26 mouse cellular contexts compared by ENCODE assay signal in genomic region chr19:53454571-53454970, GRCm38 (mm10).
DNase-seq lines count a peak whose midpoint lies in the region; ATAC-seq lines count a peak whose summit lies in the region.
"Had no signal": no experiment of that assay in that cellular context is flagged by ENCODE, and none has a peak within 500 bp of the region (broad histone marks: within the 10 kb centered on the region; RNA-seq: fewer than 3 reads in every experiment).

No protein-coding gene starts in this region.

- intact Hi-C loops in heart, postnatal 36 days (cut with DNase I), result no loop called here

- no peak overlapping the region for H3K4me2 ChIP-seq in midbrain, embryonic 11.5 days
- H3K4me2 ChIP-seq: embryonic facial prominence, embryonic 15.5 days; forebrain, embryonic 12.5 days; heart, embryonic 12.5 days; intestine, embryonic 15.5 days; liver, embryonic 15.5 days; lung, embryonic 14.5 days; midbrain, embryonic 12.5 days; neural tube, embryonic 13.5 days had no signal

- DNase-seq in heart, adult 11 months, result peak; percentile 77
- no peak for DNase-seq in heart, postnatal 36 days
- DNase-seq in cerebellum, adult 11 months, result peak; percentile 84
- DNase-seq in cerebellum, adult 9-10 months, result peak; percentile 94
- peak; percentile 84 to 89 for DNase-seq in cerebellum, postnatal 36 days
- DNase-seq in ovary, postnatal 10 days (ENCODE audit: low spot score), result no peak
- no peak for DNase-seq in midbrain, embryonic 11.5 days (ENCODE audit: low spot score, missing footprints)
- no peak for DNase-seq in urinary bladder, postnatal 4 days (ENCODE audit: low spot score in 2 of 2)
- DNase-seq: adrenal gland, postnatal 14 days; gastrocnemius, postnatal 14 days; kidney, adult 2 months; kidney, postnatal 36 days; liver; lung, embryonic 14.5 days; right cerebral cortex, postnatal 14 days had no signal

- 87% methylated on average over 4 of the region's 4 CpGs for WGBS in midbrain, embryonic 11.5 days

- H3K27ac ChIP-seq in midbrain, embryonic 11.5 days (ENCODE audit: low read depth, low read length), result no peak overlapping the region
- H3K27ac ChIP-seq: embryonic facial prominence, embryonic 15.5 days; hindbrain, embryonic 10.5 days; intestine, embryonic 15.5 days; layer of hippocampus, adult 2 months; liver, embryonic 15.5 days; midbrain, embryonic 12.5 days; neural tube, embryonic 13.5 days had no signal

- H3K36me3 ChIP-seq in midbrain, embryonic 11.5 days (ENCODE audit: control insufficient read depth, insufficient read depth, low read length), result no peaks in the 10 kb centered on the region
- H3K36me3 ChIP-seq: embryonic facial prominence, embryonic 10.5 days; embryonic facial prominence, embryonic 15.5 days; forebrain, embryonic 12.5 days; heart, embryonic 12.5 days; hindbrain, embryonic 10.5 days; intestine, embryonic 15.5 days; liver, embryonic 15.5 days; midbrain, embryonic 12.5 days; neural tube, embryonic 13.5 days had no signal

- no peak for ATAC-seq in midbrain, embryonic 11.5 days (ENCODE audit: low FRiP score)
- ATAC-seq: intestine, embryonic 15.5 days had no signal

- no peak overlapping the region for H3K9ac ChIP-seq in midbrain, embryonic 11.5 days (ENCODE audit: low read length)
- H3K9ac ChIP-seq: embryonic facial prominence, embryonic 15.5 days; forebrain, embryonic 12.5 days; forebrain, postnatal 0 days; heart, embryonic 12.5 days; intestine, embryonic 15.5 days; liver, embryonic 15.5 days; lung, embryonic 14.5 days; midbrain, embryonic 12.5 days; neural tube, embryonic 13.5 days had no signal

- H3K9me3 ChIP-seq in midbrain, embryonic 11.5 days (ENCODE audit: control insufficient read depth, low read length), result no peaks in the 10 kb centered on the region
- H3K9me3 ChIP-seq: embryonic facial prominence, embryonic 10.5 days; embryonic facial prominence, embryonic 15.5 days; forebrain, embryonic 12.5 days; heart, embryonic 12.5 days; hindbrain, embryonic 10.5 days; intestine, embryonic 15.5 days; liver, embryonic 15.5 days; midbrain, embryonic 12.5 days; neural tube, embryonic 13.5 days had no signal

- H3K27me3 ChIP-seq in midbrain, embryonic 11.5 days (ENCODE audit: control insufficient read depth, insufficient read depth, low read length), result no peaks in the 10 kb centered on the region; the same call in 1 of the 2 replicates
- H3K27me3 ChIP-seq: embryonic facial prominence, embryonic 15.5 days; intestine, embryonic 15.5 days had no signal

- H3K4me1 ChIP-seq in midbrain, embryonic 11.5 days (ENCODE audit: control insufficient read depth, insufficient read depth, low read length), result peaks cover 7% of the 10 kb centered on the region

- no peak overlapping the region for H3K4me3 ChIP-seq in midbrain, embryonic 11.5 days (ENCODE audit: low read depth, low read length)
- H3K4me3 ChIP-seq: embryonic facial prominence, embryonic 10.5 days; embryonic facial prominence, embryonic 15.5 days; forebrain, embryonic 12.5 days; heart, embryonic 12.5 days; hindbrain, embryonic 10.5 days; intestine, embryonic 15.5 days; layer of hippocampus, adult 2 months; liver, embryonic 15.5 days; midbrain, embryonic 12.5 days; neural tube, embryonic 13.5 days had no signal

Comparison
In these comparisons a context has a peak if more than half of its experiments do, and no peak if none do; other contexts are left out.
1. DNase-seq: peak in heart, adult 11 months (single experiment), cerebellum, adult 11 months (single experiment), cerebellum, adult 9-10 months (single experiment) and cerebellum, postnatal 36 days (2 of 2); none in heart, postnatal 36 days (0 of 2), ovary, postnatal 10 days (single experiment), midbrain, embryonic 11.5 days (single experiment) and urinary bladder, postnatal 4 days (0 of 2).